Comparison of ENCODE assay signal across 8 mouse cellular contexts in the genomic region with DNA sequence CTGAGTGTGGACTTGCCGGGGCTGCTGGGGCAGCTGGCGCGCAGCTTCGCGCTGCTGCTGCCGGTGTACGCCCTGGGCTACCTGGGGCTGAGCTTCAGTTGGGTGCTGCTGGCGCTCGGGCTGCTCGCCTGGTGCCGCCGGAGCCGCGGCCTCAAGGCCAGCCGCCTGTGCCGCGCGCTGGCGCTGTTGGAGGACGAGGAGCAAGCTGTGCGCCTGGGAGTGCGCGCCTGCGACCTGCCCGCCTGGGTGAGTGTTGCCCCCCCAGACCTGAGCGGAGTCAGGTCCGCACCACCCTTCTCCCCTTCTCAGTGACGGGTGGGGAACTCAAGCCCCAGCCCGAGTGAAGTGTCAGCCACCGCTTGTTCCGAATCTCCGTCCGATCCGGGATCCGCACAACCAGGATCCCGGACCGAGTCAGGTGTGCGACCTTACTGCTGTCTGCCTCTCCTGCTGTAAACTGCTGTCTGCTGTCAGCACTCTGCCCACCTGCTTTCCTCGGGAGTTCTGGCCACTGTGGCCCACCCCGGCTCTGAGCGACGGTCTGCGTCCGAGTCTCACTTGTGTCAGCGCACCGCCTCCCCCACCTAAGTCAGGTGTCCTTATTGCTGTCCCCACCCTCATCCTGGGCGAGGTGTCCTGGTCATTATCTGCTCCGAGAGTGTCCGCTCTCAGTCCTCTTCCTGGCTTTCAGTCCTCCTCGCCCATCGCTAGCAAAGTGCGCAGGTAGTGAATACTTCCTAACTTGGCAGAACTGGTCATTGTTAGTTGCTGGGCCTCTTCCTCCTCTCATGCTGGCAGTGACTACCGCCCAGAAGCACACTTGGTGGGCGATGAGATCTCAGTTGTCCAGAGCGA. TPM values are rescaled to one million over a fixed set of nuclear protein-coding genes. Genes with fewer than 3 reads are reported as not detected.
DNase-seq lines count a peak whose midpoint lies in the region; ATAC-seq lines count a peak whose summit lies in the region.

No protein-coding gene starts in this region.

- DNase-seq in ES-CJ7 (ENCODE audit: low read depth, low spot score), result peak; percentile 48
- DNase-seq in adrenal gland, postnatal 10 days, result peak; percentile 74
- peak; percentile 33 to 55 for DNase-seq in kidney, postnatal 36 days
- peak; percentile 37 to 49 for DNase-seq in lung, adult 18-20 months
- DNase-seq in yolk sac, embryonic 10.5 days (ENCODE audit: low spot score), result peak; percentile 71

- H3K4me1 ChIP-seq in embryonic facial prominence, embryonic 15.5 days, result no peaks in the 10 kb centered on the region
- H3K4me1 ChIP-seq in heart, embryonic 15.5 days (replicated peaks), result peaks cover 13% of the 10 kb centered on the region
- H3K4me1 ChIP-seq in neural tube, embryonic 12.5 days, result peaks cover 10% of the 10 kb centered on the region

- no peaks in the 10 kb centered on the region for H3K27me3 ChIP-seq in embryonic facial prominence, embryonic 15.5 days
- 0 out of 2 replicates have a peak, but pooled peaks cover 5% of the 10 kb centered on the region for H3K27me3 ChIP-seq in heart, embryonic 15.5 days
- H3K27me3 ChIP-seq in neural tube, embryonic 12.5 days (replicated peaks), result no peaks in the 10 kb centered on the region

- peak overlapping the region; percentile 74 for H3K4me2 ChIP-seq in embryonic facial prominence, embryonic 15.5 days (replicated peaks)
- peak overlapping the region; percentile 96 for H3K4me2 ChIP-seq in heart, embryonic 15.5 days
- H3K4me2 ChIP-seq in neural tube, embryonic 12.5 days (replicated peaks), result peak overlapping the region; percentile 93

- H3K9ac ChIP-seq in embryonic facial prominence, embryonic 15.5 days, result peak overlapping the region; percentile 96
- peak overlapping the region; percentile 79 for H3K9ac ChIP-seq in heart, embryonic 15.5 days
- peak overlapping the region; percentile 90 for H3K9ac ChIP-seq in neural tube, embryonic 12.5 days

- WGBS in embryonic facial prominence, embryonic 15.5 days, result 1% methylated on average over 55 of the region's 55 CpGs
- WGBS in heart, embryonic 15.5 days, result 1% methylated on average over 55 of the region's 55 CpGs
- WGBS in neural tube, embryonic 12.5 days, result under 1% methylated on average over 55 of the region's 55 CpGs

- H3K36me3 ChIP-seq in embryonic facial prominence, embryonic 15.5 days, result no peaks in the 10 kb centered on the region
- H3K36me3 ChIP-seq in heart, embryonic 15.5 days, result no peaks in the 10 kb centered on the region
- H3K36me3 ChIP-seq in neural tube, embryonic 12.5 days, result no peaks in the 10 kb centered on the region

- no peaks in the 10 kb centered on the region for H3K9me3 ChIP-seq in embryonic facial prominence, embryonic 15.5 days (replicated peaks)
- no peaks in the 10 kb centered on the region for H3K9me3 ChIP-seq in heart, embryonic 15.5 days (replicated peaks)
- H3K9me3 ChIP-seq in neural tube, embryonic 12.5 days, result no peaks in the 10 kb centered on the region

- peak overlapping the region; percentile 97 for H3K4me3 ChIP-seq in embryonic facial prominence, embryonic 15.5 days (replicated peaks)
- H3K4me3 ChIP-seq in heart, embryonic 15.5 days, result peak overlapping the region; percentile 72
- H3K4me3 ChIP-seq in neural tube, embryonic 12.5 days, result peak overlapping the region; percentile 79

- ATAC-seq in embryonic facial prominence, embryonic 15.5 days (ENCODE audit: insufficient number of reproducible peaks, low FRiP score, low TSS enrichment, low read depth), result peak; percentile 56
- ATAC-seq in heart, embryonic 15.5 days (replicated peaks; ENCODE audit: insufficient number of reproducible peaks, insufficient read depth, low FRiP score, low read depth), result peak; percentile 24; the same call in 1 of the 2 replicates
- ATAC-seq in neural tube, embryonic 12.5 days (ENCODE audit: low FRiP score, low read depth), result no peak; the same call in none of the 2 replicates

- H3K27ac ChIP-seq in embryonic facial prominence, embryonic 15.5 days (replicated peaks), result peak overlapping the region; percentile 99
- peak overlapping the region; percentile 99 for H3K27ac ChIP-seq in heart, embryonic 15.5 days
- peak overlapping the region; percentile 93 for H3K27ac ChIP-seq in neural tube, embryonic 12.5 days

RNA-seq across cellular contexts. Expression of a gene that starts 0.7 kb away (rescaled TPM):
- total RNA-seq in adrenal gland, postnatal 10 days (2021), result 10 to 100 TPM; 42.2 to 46.8 TPM
- 20.3 and 21.7 TPM in 2 replicates for polyA plus RNA-seq in embryonic facial prominence, embryonic 15.5 days (2015; fragmentation: Nextera tagmentation; extraction: Ambion mirVana)
- 10.0 and 14.4 TPM in 2 replicates for polyA plus RNA-seq in heart, embryonic 15.5 days (2015; fragmentation: Nextera tagmentation; extraction: Ambion mirVana)
- 15.6 and 18.2 TPM in 2 replicates for polyA plus RNA-seq in neural tube, embryonic 12.5 days (2016; fragmentation: Nextera tagmentation; extraction: Ambion mirVana)

RNA-seq across cellular contexts. Expression of a gene that starts 6.5 kb away (rescaled TPM):
- not detected for total RNA-seq in adrenal gland, postnatal 10 days (2021)
- polyA plus RNA-seq in embryonic facial prominence, embryonic 15.5 days (2015; fragmentation: Nextera tagmentation; extraction: Ambion mirVana), result not detected in 2 replicates
- not detected in 2 replicates for polyA plus RNA-seq in heart, embryonic 15.5 days (2015; fragmentation: Nextera tagmentation; extraction: Ambion mirVana)
- not detected in 2 replicates for polyA plus RNA-seq in neural tube, embryonic 12.5 days (2016; fragmentation: Nextera tagmentation; extraction: Ambion mirVana)

RNA-seq across cellular contexts. Expression of a gene that starts 18.8 kb away (rescaled TPM):
- total RNA-seq in adrenal gland, postnatal 10 days (2021), result 10 to 100 TPM; 11.8 to 12.1 TPM
- polyA plus RNA-seq in embryonic facial prominence, embryonic 15.5 days (2015; fragmentation: Nextera tagmentation; extraction: Ambion mirVana), result 31.4 and 32.9 TPM in 2 replicates
- polyA plus RNA-seq in heart, embryonic 15.5 days (2015; fragmentation: Nextera tagmentation; extraction: Ambion mirVana), result 5.9 and 7.1 TPM in 2 replicates
- 17.3 and 17.7 TPM in 2 replicates for polyA plus RNA-seq in neural tube, embryonic 12.5 days (2016; fragmentation: Nextera tagmentation; extraction: Ambion mirVana)
